Mouse (Mus musculus): ENCODE measurements around the gene Ahnak.

Gene Ahnak

DNA sequence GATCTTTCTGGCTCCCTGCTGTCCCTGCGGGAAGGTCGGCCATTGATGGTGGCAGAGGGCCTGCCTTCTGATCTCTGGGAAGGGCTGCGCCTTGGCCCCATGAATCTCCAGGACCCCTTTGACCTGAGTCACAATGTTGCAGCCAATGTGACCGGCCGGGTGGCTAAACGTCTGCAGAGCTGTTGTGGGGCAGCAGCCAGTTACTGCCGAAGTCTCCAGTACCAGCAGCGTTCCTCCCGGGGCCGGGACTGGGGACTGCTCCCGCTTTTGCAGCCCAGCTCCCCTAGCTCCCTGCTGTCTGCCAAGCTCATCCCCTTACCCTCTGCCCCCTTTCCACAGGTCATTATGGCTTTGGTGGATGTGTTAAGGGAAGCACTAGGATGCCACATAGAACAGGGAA is 24.0 kb upstream of the Ahnak start:
- TF ChIP-seq GATA4 (IDR thresholded peaks at IDR 0.05; ENCODE audit: insufficient replicate concordance, low read length) = no peak

DNA sequence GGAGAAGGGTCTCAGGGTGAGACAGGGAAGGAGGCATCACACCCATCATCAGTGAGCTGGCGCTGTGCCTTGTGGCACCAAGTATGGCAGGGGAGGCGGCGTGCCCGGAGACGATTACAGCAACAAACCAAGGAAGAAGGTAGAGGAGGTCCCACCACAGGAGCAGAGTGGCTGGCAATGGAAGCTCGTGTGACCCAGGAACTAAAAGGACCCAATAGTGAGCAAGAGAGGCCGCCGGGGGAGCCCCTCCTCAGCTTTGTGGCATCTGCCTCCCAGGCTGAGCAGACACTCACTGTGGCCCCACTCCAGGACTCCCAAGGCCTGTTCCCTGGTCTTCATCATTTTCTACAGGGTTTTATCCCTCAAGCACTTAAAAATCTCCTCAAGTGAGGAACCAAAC is 23.3 kb upstream of the Ahnak start:
- no peak for TF ChIP-seq GATA4 (IDR thresholded peaks at IDR 0.05; ENCODE audit: insufficient replicate concordance, low read length)

DNA sequence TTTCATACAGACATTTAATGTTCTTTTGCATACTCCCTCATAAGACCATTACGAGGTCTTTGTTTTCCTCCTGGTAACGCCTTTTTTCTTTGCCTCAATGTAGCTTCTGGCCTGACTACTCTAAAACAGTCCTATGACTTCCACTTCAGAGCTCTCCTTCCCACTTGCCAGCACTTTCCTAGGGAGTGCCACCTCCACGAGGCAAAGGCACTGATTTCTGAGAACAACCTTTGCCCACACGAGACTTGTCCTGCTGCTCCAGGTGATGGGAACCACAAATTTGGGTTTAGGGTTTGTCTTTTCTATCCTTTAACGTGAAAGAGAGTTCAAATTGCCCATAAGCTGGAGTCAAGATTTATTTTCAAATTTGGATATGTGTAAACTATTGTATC is 22.9 kb upstream of the Ahnak start:
- TF ChIP-seq GATA4 (IDR thresholded peaks at IDR 0.05; ENCODE audit: insufficient replicate concordance, low read length) = no peak

DNA sequence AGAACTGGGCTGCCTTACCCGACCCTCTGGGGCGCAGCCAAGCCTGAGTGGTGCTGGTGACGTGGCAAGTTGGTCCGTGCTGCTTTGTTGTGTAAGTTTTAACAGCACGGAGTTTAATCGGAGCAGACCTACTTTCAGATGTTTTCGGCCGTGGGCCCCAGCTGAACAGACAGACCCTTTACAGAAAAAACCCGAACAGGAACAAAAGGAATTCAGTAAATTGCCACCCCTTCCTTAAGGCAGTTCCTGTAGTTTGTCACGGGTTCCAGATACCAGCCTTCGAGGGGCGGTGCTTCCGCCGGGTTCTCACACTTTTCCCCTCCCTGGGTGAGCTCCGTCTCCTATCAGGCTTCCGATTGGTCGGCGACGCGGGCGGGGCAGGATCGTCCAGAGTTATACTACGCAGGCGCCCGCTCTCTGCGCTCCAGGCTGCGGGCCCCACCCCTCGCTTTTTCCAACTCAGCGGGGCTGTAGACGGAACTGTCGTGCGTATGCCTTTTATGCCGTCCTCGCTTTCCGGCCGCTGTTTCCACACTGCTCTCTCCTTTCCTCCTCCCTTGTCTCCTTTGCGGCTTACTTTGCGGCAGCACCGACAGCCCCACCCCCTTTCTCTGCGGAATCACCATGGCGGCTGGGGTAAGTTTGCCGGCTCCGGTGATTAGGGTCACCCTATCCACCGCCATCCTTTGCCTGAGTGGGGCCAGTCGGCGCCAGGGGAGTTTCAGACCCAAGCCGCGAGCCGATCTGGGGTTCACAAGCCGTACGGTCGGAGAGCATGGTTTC is 22.3 kb upstream of the Ahnak start, which contains the start of gene Eef1g:
Eef1g (plus strand) TSS at position 452 of the 783 bp plus-strand sequence.
- TF ChIP-seq GATA4 (IDR thresholded peaks at IDR 0.05; ENCODE audit: insufficient replicate concordance, low read length) = 0 out of 2 replicates have a peak, but pooled peaks have one; percentile 3

DNA sequence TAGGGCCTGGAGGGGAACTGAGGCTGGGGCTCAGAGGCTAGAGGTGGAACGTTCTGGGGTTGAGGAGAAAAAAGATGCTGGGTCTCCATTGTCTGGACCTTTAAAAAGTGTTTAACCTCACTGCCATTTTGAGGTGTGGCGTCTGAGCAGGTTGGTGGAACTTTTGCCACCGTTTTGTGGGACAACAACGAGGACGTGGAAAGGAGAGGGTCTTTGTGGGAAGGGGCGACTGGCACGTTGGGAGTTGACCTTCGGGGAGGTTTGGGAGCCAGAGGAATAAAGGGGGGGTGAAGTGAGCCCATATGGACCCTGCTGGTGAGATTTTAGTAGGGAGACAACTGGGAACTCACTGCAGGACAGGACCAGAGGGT is 21.7 kb upstream of the Ahnak start:
- no peak for TF ChIP-seq GATA4 (IDR thresholded peaks at IDR 0.05; ENCODE audit: insufficient replicate concordance, low read length)

DNA sequence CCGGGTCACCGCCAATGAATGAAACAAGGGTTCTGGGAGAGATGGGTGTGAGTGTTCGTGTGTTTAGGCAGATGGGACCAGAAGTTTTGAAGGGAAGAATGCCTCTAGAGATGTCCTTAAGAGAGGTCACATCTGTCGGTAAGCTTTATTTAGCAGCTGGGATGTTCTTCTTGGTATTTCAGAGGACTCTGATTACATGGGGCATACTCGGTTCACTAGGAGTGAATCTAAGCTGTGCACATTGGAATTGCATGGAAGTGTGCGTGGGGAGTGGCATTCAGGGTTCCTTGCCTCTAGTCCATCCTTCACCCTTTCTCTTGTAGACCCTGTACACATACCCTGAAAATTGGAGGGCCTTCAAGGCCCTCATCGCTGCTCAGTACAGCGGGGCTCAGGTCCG is 21.2 kb upstream of the Ahnak start:
- no peak for TF ChIP-seq GATA4 (IDR thresholded peaks at IDR 0.05; ENCODE audit: insufficient replicate concordance, low read length)

DNA sequence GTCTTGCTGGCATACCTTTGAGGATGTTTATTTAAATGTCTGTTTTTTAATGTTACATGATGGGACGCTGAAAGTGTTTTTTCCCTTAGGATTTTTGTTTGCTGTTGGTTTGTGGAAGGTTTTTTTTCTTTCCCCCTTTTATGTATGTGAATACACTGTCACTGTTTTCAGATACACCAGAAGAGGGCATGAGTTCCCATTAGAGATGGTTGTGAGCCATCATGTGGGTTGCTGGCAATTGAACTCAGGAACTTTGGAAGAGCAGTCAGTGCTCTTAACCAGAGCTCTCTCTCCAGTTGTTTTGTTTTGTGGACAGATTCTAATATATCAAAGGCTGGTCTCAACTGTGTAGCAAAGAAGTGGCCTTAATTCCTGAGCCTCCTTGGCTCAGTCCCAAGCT is 14.4 kb upstream of the Ahnak start:
- no peak for TF ChIP-seq GATA4 (IDR thresholded peaks at IDR 0.05; ENCODE audit: insufficient replicate concordance, low read length)

DNA sequence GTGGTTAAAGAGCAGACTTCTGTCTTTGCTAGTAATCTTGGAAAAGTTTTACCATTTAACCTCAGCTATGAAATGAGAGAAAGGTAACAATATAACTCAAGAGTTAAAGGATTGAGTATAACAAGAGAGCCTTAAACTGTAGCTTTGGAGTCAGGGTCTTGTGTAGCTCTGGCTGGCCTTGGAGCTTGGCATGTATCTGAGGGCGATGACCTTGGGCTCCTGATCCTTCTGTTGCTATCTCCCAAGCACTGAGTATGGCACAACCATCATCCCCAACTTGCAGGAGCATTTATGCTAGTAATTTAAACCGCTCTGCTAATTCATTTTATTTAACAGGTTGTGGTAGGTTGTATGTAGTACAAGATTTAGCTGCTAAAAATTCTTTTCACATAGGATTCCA is 13.6 kb upstream of the Ahnak start:
- TF ChIP-seq GATA4 (IDR thresholded peaks at IDR 0.05; ENCODE audit: insufficient replicate concordance, low read length) = no peak

DNA sequence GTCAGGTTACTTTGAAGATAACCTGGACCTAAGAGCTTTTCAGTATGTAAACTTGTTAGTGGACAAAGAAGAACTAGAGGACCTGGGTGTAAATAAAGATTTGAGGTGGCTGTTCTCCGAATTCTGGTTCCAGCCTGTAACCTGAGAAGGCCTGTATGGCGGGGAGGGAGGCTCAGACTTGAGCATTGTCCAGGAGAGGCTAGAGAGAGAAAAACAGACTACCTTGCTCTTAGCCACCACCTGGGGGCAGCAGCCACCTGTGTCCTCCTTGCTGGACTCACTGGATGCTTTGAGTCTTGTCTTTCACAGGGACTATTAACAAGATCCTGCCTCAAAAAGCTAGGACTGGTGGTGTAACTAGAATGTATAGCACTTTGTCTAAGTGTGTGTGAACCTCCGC is 12.5 kb upstream of the Ahnak start:
- TF ChIP-seq GATA4 (IDR thresholded peaks at IDR 0.05; ENCODE audit: insufficient replicate concordance, low read length) = no peak

DNA sequence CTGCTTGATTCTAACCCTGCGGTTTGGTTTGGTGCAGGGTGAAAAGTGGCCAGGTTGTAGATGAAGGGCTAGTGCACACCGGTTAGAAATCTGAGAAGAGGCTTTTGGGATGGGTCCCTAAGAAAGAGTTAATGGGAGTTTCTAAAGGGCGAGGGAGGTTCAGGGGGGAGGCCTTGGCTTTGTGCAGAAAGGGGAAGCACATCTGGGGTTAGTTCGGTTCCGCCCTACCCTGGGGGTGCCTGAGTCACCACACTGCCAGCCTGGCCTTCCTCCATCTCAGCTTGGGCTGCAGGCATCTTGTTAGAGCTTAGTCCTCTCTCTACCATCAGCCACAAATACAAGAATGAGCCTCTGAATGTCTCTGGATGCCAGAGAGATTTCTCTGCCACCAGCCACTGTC is 8.3 kb upstream of the Ahnak start:
- no peak for TF ChIP-seq GATA4 (IDR thresholded peaks at IDR 0.05; ENCODE audit: insufficient replicate concordance, low read length)

DNA sequence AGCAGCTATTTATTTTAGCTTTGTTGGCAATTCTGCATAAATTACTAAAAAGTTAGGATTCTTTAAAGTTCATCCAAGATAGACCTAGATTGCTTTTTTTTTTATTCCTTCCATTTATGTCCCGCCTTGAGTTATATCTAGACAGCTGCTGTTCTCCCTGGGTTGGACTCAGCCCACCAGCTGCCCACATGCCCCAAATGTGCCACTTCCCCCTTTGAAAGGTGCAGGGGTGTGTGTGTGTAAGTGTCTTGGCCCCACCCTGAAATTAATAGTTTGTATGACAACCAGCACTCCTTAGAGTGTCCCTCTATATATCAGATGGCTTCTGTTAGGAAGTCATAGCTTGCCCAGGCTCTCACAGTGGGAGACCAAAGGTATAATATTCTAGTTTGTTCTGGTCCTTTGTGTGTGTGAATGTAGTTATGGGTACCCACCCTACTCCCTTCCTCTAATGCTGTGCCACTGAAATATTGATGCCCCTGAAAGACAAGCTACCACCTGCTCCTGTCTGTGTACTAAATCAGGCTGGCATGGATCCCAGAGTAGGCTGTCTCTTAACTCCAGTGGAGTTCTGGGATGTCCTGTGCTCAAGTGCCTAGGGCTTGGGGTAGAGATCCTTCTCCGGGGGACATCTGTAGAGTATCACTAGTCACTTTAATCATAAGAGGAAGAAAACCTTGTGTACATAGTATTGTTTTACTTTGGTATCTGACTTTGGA is 7.5 kb upstream of the Ahnak start:
- no peak for TF ChIP-seq GATA4 (IDR thresholded peaks at IDR 0.05; ENCODE audit: insufficient replicate concordance, low read length)

DNA sequence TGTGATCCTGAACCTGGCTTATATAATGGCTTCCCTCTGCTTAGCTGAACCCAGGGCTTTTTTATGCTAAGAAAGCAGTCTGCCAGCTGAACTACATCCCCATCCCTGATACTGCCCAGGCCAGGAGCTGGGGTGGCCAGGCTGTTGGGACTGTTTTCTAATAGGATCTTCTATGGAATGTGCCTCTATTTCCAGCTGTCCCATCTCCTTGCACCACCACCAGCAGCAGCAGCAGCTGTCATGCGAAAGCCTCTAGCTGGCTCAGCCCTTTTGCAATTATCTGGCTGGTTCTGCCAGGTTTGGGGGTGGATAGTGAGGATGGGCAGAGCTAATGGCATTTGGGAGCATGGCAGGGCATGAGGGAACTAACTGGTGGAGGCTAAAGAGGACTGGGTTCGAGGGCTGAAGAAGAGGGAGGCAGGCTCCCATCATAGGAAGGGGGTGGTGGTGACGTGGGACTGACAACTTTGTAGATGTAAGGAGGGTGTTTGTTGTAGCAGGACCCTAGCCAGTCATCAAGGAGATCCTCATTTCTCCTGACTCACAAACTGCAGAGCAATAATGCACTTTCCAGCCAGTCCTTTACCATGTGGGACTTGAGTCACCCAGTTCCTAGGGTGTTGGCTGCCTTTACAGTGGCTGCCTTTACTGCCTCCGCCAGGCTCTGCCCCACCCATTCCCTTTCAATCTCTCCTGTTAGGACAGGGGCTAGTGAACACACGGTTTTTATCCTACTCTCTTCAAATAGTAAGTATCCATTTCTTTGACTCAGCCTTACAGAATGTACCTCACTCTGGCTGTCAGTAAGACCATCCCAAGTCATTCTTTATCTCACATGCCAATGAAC is 6.6 kb upstream of the Ahnak start:
- no peak for TF ChIP-seq GATA4 (IDR thresholded peaks at IDR 0.05; ENCODE audit: insufficient replicate concordance, low read length)

DNA sequence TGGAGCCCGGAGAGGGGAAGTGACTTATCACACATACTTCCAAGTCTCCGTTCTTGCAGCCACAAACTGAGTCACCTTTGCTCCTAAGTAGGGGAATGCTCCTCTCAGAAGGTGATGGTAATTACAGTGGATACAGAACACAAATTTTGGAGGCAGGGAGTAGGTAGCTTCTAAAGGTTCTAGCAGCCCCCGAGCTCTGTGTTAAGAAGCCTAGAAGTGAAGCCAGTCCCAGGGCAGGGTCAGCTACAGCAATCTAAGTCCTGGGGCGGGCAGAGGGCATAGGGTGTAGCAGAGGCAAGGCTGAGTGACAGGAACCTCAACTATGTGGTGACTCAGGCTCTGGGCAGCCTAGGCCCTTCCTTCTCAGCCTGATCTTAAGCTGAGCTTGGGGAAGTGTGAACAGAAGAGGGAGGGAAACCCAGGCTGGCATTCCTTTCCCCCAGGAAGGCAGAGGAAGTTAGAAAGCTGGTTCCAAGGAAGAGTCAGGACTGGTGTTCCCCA is 5.9 kb upstream of the Ahnak start:
- no peak for TF ChIP-seq GATA4 (IDR thresholded peaks at IDR 0.05; ENCODE audit: insufficient replicate concordance, low read length)

DNA sequence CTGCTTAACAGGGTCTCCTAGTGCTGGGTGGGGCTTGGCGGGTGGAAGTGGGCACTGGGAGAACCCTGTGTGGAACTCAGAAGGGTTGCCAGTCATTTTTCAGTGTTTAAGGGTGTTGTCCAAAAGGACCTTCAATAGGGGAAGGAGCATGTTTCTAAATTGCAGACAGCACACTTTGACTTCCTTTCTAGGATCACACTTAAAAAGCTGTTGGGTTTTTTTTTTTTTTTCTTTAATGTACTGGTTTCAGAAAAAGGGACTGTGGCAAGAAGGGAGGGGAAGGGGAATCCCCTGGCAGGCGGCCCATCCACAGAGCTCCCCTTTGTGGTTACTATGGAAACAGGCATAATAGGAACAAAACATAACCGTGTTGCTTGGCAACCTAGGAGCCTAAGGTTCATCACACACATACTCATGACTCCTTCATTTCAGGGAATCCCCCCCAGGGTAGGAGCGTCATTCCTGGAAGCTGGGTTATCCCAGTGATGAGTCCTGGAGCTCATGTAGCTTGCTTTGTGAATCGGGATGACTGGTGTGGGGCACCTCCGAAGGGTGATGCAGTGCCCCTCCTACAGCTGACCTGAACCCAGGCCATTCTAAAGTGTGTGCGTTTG is 4.7 kb upstream of the Ahnak start:
- TF ChIP-seq GATA4 (IDR thresholded peaks at IDR 0.05; ENCODE audit: insufficient replicate concordance, low read length) = no peak

DNA sequence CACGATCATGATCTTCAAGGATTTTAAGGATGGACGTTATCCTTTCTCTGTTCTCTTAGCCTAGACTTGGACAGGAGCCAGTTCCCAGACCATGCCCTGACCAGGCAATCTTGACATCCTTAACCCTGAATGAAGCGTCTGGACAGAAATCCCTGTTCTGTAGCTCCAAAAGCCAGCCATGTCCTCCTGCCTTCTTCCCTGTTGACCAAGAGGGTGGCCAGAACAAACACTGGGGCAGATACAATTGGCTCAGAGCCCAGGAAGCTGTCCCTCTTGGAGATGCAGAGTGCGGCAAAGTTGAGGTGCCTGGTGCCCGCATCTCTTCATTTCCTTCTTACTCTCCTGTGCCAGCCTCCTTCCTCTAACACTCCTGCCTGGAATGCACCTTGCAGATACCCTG is 3.2 kb upstream of the Ahnak start:
- no peak for TF ChIP-seq GATA4 (IDR thresholded peaks at IDR 0.05; ENCODE audit: insufficient replicate concordance, low read length)

Measured in liver, adult (tissue).